Mouse (Mus musculus) lung, postnatal 25 days (tissue): ENCODE results near the gene Myg1.
"Not testable (repeated sequence)": the region's sequence is repeated elsewhere in the genome, so short reads cannot be mapped to it uniquely, and the experiment has no call there.

Experiments
- DNase-seq: peaks from one replicate; pipeline ENCODE4 v3.0.0; 2022; ENCODE audit warnings: low spot score

Gene Myg1

GRCm38 (mm10) chr15:102331610-102332015, at the start of gene Myg1:
Myg1 (plus strand) TSS chr15:102331709.
- peak; percentile 83 for DNase-seq

- DNase-seq = no peak
Measured at GRCm38 (mm10) chr15:102282463-102283292, 48.8 kb upstream of the Myg1 start.

GRCm38 (mm10) chr15:102283648-102284047, 47.9 kb upstream of the Myg1 start:
- DNase-seq = no peak

GRCm38 (mm10) chr15:102287395-102287794, 44.1 kb upstream of the Myg1 start:
- peak; percentile 64 for DNase-seq

- DNase-seq = peak; percentile 94
Measured at GRCm38 (mm10) chr15:102295633-102296367, 35.7 kb upstream of the Myg1 start, which contains the start of gene Espl1. Espl1 (plus strand) TSS chr15:102296266.

GRCm38 (mm10) chr15:102296368-102297006, 35.0 kb upstream of the Myg1 start:
- no peak for DNase-seq

GRCm38 (mm10) chr15:102302542-102302941, 29.0 kb upstream of the Myg1 start:
- peak; percentile 75 for DNase-seq

- DNase-seq = no peak
Measured at GRCm38 (mm10) chr15:102308717-102309116, 22.8 kb upstream of the Myg1 start.

- DNase-seq = peak; percentile 60
Measured at GRCm38 (mm10) chr15:102310074-102310845, 21.2 kb upstream of the Myg1 start.

GRCm38 (mm10) chr15:102311489-102311888, 20.0 kb upstream of the Myg1 start:
- no peak for DNase-seq

GRCm38 (mm10) chr15:102315292-102315691, 16.2 kb upstream of the Myg1 start:
- peak; percentile 33 for DNase-seq

GRCm38 (mm10) chr15:102316263-102316662, 15.2 kb upstream of the Myg1 start:
- peak; percentile 83 for DNase-seq

- DNase-seq = no peak
Measured at GRCm38 (mm10) chr15:102324654-102325473, 6.6 kb upstream of the Myg1 start.

GRCm38 (mm10) chr15:102326022-102326576, 5.4 kb upstream of the Myg1 start, which contains the start of gene Pfdn5:
Pfdn5 (plus strand) TSS chr15:102326116.
- peak; percentile 85 for DNase-seq

GRCm38 (mm10) chr15:102326892-102327291, 4.6 kb upstream of the Myg1 start:
- DNase-seq = no peak

GRCm38 (mm10) chr15:102335254-102335653, 3.7 kb downstream of the Myg1 start:
- no peak for DNase-seq

- DNase-seq = not testable (repeated sequence)
Measured at GRCm38 (mm10) chr15:102335925-102336324, 4.4 kb downstream of the Myg1 start.

GRCm38 (mm10) chr15:102336946-102337345, 5.4 kb downstream of the Myg1 start:
- no peak for DNase-seq

GRCm38 (mm10) chr15:102339612-102340011, 8.1 kb downstream of the Myg1 start:
- no peak for DNase-seq

- peak; percentile 55 for DNase-seq
Measured at GRCm38 (mm10) chr15:102341580-102341979, 10.1 kb downstream of the Myg1 start.
